Mouse (Mus musculus) fat pad, adult 2 months (tissue): ENCODE data around the gene Catsperd.

Source experiments
- DNase-seq: peaks from one replicate; pipeline ENCODE4 v3.0.0-alpha.2; 2011; ENCODE audit warnings: low read depth, low spot score; ENCODE audit errors: extremely low read depth

The Catsperd gene

DNA sequence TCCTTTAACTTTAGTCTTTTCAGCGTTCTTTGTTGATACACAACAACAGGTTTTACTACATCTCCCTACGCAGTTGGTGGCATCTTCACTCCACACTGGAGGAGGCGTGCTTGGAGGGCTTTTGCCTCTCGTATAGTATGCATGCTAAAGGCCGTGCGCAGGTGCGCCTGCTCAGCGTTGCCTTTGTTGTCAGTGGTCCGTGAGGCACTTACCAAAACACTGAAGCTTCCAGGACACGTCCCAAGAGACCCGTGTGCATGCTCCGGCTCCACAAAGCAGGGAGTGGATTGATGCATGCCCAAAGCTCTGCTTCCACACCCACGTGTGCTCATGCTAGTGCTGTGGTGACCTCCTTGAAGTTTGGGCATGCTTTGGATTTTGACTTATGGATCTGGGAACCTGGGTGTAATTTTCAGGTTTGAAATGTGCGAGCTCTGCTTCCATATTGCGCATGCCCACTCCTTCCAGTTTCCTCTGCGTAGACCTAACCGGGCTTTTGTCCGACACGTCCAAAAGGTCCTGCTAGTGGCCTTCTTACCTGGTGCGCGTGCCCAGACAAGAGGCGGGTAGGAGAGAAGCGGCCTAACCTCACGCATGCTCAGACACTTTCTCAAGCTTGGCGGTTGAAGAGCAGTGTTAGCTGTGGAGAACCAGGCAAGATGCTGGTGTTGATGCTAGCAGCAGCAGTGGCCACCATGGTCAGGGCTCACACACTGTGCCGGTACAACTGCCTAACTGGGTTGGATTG, at the start of gene Catsperd:
Gene Catsperd, plus strand, starts transcription at position 614 of the 748 bp plus-strand sequence.
- no peak for DNase-seq

DNA sequence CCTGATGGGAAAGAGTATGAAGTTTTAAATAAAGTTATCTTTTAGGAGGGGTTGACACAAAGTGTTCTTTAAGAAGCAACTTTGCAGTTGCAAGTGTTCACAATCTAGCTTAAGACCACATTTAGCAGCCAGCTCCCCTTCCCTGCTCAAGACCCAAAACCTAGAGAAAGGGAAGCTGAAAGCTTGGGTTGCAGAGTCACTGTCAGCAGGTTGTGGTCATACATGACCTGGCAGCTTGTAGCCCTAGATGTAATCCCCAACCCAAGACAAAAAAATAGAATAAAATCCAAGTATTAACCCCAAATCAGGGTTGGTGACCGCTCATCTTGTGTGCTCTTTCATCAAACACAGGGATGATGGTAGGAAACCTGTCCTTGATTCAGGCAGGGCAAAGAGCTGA, 44.9 kb upstream of the Catsperd start:
- DNase-seq: no peak

DNA sequence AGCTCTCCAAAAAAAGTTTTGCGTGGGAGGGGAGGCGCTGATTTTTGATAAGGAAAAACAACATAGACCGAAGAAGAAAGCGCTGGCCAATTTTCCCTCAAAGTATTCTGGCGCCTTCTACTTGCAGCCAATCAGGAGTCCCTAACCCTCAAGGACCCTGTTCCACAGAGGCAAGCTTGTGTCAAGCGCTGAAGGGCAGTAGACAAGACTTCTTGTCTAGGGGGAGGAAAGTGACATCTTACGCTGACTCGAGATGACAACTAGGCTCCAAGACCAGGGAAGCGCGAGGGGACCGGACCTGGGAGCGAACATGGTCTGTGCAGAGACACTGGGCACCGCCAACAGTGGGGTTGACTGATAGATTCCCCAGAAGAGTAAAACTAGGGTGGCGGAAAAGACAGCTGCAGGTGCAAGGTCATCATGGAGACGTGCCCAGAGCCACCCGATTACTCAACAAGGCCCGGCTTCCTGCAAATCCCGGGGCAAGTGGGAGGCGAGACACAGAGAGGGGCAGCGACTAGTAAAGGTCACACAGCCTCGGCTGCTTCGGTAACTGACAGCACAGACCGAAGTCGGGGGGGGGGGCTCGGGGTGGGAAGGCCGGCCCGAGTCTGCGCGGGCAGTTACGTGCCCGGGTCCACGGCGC, 44.2 kb upstream of the Catsperd start:
- no peak for DNase-seq

DNA sequence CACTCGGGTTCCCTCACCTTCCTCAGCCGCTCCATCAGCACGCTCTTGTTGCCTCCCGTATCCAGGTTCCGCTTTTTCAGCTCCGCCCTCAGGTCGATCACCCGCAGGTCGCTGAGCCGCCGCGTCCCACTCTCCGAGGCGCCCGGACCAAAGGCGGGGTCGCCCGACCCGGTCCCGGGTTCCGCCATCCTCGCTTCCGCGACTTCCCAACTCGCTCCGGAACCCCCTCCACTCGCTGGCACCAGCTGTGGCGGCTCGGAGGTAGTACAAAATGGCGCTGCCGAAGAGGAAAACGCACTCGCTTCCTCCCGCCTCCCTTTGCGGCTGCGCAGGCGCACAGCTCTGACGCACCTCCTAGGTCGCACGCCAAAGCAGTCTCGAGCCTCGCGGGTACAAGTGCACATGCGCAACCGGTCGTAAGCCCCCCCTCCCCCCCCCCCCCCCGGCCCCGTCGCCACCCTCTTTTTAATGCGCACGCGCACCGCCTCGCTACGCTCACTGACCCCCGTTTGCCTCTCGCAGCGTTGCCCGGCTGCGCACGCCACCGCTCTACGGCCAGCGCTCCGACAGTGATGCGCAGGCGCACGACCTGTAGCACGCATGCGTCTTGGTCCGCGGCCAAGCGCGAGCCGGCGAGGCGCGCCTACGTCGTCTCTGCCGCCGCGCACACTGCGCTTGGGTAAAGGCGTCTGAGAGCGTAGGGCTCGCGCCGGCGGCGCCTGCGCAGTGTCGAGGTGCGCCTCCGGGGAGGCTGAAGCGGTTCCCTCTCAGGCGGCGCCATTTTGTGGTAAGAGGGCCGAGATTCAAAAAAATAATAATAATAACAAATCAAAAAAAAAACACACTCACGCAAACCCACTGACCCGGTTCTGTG, 43.4 kb upstream of the Catsperd start, which contains the start of the genes Safb2 and Safb:
Gene Safb2, minus strand, starts transcription at position 329 of the 874 bp plus-strand sequence.
Gene Safb, plus strand, starts transcription at position 569 of the 874 bp plus-strand sequence.
- peak; percentile 59 for DNase-seq

DNA sequence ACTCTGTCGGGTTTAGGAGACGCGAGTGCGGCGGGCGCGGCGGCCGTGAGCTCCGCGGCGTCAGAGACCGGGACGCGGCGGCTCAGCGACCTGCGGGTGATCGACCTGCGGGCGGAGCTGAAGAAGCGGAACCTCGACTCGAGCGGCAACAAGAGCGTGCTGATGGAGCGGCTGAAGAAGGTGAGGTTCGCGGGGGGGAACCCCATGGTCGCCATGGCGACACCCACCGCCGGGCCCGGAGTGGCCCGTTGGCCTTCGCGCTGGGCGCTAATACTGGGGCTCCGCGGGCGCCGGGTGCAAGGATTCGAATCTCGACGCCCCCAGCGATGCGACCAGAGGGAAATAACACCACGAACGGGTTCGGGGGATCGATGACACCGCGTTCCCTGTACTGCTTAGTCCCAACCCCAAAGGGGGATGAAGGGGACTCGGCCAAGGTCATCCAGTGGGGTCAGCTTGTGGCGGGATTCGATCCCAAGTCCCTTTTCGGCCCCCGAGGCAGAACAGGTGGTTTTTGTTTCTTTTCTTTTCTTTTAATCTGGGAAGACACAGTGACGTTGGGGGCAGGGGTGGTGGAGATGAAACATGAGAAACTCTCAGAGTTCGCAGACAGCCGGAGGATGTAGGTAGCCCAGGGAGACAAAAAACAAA, 42.6 kb upstream of the Catsperd start:
- no peak for DNase-seq

DNA sequence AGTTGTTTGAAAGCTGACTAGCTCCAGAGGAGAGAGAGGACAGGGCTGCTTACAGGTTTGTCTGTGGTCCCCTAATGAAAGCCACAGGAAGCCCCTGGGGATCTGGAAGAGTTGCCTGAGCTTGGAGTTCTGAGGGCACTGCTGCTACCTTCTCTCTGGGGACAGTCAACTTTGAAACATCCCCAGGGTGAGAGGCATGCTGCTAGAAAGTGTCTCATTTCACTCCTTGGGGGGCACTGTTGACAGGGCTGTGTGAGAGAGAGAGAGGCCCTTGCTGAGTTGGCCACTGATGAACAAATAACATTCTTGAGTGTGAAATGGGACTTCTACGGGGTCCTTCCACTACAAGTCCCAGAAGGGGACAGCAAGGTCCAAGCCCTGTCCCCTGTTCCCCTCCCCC, 40.2 kb upstream of the Catsperd start:
- DNase-seq: no peak

DNA sequence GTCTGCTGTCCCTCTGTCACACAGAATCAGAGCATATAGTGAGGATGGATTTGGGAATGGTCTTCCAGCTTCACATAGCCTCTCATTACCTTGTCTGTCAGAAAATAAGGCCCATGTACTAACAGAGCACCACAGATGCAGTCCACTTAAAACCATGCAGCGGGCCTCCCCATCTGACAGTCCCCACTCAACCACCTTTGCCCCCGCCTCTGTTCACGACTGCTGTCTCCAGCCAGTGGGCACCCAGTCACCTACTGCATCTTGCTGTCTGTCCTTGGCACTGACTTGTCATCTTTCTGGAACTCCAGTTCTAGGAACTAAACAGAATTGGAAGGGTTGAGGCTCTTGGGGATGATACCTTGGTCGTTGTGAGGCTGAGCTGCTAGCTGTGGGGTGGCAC, 39.0 kb upstream of the Catsperd start:
- no peak for DNase-seq

DNA sequence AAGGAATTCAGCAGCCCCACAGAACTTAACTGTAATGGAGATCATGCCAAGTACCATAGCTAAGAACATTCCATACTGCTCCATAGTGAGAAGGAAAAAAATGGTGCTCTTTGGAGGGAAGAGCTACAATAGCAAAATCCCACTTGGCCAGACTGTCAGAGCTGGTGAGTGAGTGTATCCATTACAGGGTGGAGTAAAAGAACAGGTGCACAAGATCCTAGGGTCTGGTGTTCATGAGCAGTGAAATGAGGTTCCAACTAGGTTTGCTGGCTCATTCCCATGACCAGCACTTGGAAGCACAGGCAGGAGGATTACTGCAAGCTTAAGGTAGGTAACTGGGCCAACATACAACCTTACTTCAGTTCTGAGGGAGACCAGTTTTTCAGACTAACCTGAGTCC, 35.4 kb upstream of the Catsperd start:
- no peak for DNase-seq

DNA sequence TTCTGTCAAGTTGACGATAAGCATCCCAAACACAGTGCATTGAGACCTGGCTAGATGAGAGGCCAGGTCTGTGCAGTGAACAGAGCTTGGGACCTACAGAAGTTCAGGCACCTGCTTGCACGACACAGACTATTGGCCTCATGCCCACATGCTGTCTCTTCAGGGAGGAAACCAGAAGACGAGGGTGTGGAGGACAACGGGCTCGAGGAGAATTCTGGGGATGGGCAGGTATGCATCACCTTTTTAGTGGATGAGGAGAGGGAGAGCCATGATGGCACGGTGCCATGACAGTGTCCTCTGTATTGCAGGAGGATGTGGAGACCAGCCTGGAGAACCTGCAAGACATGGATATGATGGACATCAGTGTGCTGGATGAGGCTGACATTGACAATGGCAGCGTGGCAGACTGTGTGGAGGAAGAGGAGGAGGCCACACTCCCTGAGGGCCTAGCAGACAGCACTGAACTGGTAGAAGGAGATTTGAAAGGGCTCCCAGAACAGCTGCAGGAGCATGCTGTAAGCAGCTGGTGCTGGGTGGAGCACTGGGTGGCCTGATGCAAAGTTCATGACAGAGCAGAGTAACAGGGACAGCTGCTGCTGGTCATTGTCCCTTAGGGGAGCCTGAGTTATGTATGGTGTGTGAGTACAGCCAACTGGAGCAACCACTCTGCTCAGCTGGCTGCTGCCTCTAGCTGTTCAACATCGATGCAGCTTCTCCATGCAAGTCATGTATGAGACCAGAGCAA, 34.2 kb upstream of the Catsperd start:
- DNase-seq: no peak

DNA sequence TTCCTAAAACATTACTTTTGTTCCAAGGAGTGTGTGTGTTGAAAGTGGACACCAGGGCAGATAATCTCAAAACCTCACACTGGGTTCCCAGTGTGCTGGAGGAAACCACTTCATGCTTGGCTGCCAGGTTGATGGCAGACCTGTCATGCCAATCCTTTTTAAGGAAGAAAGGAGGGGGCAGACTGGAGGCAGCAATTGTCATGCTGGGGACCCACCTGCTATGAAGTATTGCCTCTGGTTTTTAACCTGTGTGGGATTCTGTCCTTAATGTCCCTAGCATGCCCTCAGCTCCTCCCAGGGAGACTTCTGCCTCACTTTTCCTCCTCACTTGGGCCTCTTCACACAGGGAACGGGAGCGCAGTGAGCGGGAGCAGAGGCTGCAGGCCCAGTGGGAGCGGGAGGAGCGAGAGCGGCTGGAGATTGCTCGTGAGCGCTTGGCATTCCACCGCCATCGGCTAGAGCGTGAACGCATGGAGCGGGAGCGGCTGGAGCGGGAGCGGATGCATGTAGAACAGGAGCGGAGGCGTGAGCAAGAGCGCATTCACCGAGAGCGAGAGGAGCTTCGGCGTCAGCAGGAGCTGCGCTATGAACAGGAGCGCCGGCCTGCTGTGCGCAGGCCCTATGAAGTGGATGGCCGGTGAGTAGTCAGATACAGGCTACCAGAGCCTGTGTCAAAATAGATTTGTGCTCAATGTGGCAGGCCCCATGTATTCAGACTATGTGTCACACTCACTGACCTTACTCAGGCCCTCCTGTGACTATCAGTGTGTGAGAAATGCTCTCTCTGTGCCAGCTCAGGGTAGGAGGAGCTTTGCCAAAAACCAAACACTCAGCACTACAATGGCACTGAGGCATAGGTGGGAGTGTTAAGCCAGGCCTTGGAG, 24.5 kb upstream of the Catsperd start:
- no peak for DNase-seq

DNA sequence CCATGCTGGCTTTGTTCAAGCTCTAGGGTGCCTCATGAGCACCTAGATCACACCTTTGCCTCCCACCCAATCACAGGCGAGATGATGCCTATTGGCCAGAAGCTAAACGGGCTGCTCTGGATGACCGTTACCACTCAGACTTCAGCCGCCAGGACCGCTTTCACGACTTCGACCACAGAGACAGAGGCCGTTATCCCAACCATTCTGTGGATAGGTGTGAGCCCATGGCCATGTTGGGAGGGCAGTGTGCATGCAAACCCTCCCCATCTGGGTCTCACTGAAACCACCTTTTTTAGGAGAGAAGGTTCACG, 23.9 kb upstream of the Catsperd start:
- DNase-seq: no peak

DNA sequence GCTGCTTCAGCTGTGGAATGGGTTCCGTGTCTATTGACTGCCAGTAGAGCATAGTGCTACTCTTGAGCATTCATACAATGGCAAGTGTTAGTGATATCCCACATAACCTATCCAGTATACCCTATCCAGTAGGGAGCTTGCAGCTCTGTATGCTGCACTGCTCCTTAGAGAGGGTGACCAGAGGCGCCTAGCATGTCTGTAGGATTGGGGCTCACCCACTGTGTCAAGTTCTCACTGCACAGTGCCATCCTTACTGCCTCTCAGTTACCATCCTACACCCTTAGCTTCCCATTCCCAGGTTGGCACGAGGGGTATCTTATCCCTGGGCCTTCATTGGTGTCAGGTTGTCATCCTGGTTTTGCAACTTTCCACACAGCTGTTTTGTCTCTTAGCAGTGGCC, 23.5 kb upstream of the Catsperd start:
- no peak for DNase-seq

DNA sequence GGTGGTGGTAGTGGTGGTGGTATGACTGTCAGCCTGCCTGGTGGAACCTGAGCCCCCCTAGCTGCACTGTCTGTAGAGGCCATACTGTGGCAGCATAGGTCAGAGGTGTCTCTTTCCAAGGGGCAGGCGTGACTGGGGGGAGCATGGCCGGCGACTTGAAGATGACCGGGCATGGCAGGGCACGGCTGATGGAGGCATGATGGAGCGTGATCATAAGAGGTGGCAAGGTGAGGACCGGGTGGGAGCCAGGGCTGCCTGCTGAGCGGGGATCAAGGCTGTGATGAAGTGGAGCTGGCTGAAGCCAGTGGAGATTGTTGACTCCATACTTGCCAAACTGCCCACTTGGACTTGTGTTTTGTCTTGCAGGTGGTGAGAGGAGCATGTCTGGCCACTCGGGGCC, 22.5 kb upstream of the Catsperd start:
- no peak for DNase-seq

DNA sequence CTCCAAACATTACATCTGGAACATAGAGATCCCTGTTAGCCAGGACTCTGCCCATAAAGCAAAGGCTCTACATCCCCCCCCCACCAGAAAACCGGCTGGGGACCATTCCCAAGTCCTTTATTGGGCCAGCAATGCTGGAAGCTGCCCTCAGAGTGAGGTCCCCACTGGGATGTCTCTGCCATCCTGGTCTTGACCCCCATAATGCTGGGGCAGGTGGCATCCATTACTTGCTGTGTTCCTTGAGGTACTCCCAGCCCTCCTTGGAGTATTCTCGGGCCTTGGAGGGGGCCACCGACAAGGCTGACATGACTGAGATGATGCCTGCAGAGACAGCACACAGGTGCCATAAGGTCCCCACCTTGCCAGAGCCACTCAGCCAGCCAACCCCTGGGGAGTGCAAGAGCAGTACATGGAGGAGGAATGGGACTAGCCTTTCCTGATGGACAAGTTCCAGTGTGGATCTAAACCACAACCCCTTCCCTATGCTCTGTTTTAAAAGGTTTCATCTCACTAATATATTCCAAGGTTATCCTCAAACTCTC, 20.4 kb upstream of the Catsperd start:
- no peak for DNase-seq

DNA sequence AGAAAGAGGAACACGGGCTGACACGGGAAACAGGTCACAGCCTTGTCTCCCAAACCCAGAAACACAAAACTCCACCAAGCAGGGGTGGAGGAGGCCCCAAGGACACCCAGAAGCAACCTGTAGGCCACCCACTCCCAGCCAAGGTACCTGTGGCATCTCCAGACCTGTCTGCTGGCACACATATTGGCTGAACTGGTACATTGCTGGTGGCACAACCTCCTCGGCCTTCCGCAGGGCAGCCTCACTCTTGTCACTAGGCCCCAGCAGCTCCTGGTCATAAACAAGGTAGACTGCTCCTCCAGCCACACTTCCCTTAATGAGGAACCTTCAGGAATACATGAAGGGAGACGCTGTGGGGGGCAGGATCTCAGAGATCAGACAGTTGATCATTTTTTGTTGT, 19.2 kb upstream of the Catsperd start:
- DNase-seq: no peak

DNA sequence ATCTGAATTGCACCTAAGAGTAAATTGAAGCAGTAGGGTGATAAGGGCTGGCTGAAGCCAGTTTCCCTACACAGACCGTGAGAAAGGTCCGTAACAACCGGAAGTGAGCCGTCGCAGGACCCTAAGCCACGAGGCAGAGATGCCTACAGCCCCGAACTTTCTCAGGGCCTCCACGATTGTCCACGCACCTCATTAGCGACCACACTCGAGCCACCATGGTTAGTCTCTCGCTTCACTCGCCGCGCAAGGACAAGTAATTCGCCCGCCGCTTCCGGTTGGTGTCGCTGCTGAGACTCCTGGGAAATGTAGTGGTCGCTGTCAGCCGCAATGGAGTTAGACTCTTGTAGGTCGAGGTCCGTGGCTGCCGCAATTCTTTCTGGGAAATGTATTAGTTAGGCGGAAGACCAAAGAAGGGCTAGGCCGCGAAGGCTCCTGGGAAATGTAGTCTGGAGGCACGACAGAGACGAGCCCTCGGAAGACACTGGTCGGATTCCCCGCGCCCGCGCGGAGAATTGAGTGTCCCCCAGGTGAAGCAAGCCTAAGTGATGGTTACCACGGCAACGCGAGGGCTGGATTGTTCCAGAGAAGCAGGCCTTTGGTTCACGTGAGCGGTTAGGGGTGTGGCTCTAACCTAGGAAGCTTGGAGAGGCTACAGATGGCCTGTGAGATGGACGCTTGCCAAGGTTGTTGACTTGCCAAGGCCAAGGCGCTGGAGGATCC, 18.3 kb upstream of the Catsperd start, which contains the start of gene 2410015M20Rik:
Gene 2410015M20Rik, minus strand, starts transcription at position 320 of the 720 bp plus-strand sequence.
- DNase-seq: peak; percentile 88

DNA sequence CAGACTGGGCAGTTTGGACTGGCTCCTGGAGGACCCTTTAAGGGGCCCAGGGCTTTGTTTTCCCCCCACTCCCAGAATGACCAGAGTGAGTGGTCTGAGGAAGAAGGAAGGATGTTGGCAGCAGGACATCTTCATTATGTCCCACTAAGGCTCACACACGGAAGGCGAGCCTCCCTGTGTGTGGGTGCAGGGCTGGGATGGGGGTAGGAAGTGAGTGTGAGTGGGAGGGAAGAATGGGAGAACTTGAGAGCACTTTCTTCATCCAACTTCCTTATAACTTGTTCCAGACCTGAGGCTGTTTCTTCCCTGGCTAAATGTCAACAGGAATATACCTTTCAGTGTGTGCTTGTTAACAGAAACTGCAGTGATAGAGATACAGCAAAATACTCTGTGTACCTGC, 16.6 kb upstream of the Catsperd start:
- no peak for DNase-seq

DNA sequence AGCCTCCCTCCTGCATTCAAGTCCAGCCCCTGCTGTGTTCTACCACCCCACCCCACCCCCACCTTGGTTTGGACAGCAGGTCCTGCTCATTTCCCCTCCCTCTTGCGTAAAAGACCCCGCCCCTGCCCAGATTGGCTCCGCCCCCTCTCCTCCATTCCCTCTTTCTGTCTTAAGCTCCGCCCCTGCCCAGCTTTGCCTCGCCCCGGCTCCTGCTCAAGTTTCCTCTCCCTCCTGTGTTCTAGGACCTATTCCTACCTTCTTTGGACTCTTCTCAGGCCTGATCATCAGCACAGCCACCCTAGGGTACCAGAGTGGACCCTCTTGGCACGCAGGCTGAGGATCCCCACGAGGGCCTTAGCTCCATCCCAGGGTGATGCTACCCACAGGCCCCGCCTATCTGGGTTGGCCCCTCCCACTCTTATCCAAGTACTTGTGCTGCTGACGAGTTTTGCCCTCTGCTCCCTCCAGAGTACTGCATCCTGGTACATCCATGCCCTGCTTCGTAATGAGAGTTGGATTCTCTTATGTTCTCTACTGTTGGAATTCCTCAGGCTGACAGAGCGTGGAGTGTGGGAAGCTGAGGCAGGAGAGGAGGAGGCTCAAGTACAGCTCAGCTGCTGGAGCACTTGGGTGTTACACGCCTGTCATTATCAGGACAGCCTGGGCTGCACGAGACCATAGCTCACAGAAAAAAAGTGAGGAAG, 15.9 kb upstream of the Catsperd start:
- DNase-seq: no peak
